Mouse (Mus musculus) neural tube, embryonic 14.5 days (tissue): ENCODE measurements around the gene Gm15217. TPM values are rescaled to one million over a fixed set of nuclear protein-coding genes. Genes with fewer than 3 reads are reported as not detected.

Source experiments
- ATAC-seq: fragments of 200-750 bp; cut with Nextera tagmentation; 2 replicates; pipeline ENCODE4 v1.8.0; 2017; ENCODE audit warnings: low read depth, mild to moderate bottlenecking, moderate TSS enrichment, moderate library complexity
- H3K27ac ChIP-seq: fragments of 300-500 bp; sonication (generic); 2 replicates; pipeline ENCODE4 v1.5.1; 2014; ENCODE audit warnings: low read depth, mild to moderate bottlenecking, control low read depth, low read length, moderate library complexity, mixed read lengths
- H3K27me3 ChIP-seq: fragments of 300-500 bp; sonication (generic); 2 replicates; pipeline ENCODE4 v1.6.1; 2014; ENCODE audit warnings: low read length; ENCODE audit not compliant: control insufficient read depth, insufficient read depth
- H3K36me3 ChIP-seq: fragments of 300-500 bp; sonication (generic); 2 replicates; pipeline ENCODE4 v1.6.1; 2014; ENCODE audit warnings: low read length, mixed read lengths; ENCODE audit not compliant: control insufficient read depth, insufficient read depth
- H3K4me1 ChIP-seq: fragments of 300-500 bp; sonication (generic); 2 replicates; pipeline ENCODE4 v1.6.1; 2014; ENCODE audit warnings: low read length; ENCODE audit not compliant: control insufficient read depth, insufficient read depth
- H3K4me2 ChIP-seq: fragments of 300-500 bp; sonication (generic); 2 replicates; pipeline ENCODE4 v1.6.1; 2014; ENCODE audit warnings: mild to moderate bottlenecking, low read depth, low read length, control low read depth
- H3K4me3 ChIP-seq: fragments of 300-500 bp; sonication (generic); 2 replicates; pipeline ENCODE4 v1.5.1; 2014; ENCODE audit warnings: low read depth, low read length, control low read depth, mixed read lengths
- H3K9ac ChIP-seq: fragments of 300-500 bp; sonication (generic); replicated peaks from 2 replicates; pipeline ENCODE4 v1.6.1; 2014; ENCODE audit warnings: low read depth, mild to moderate bottlenecking, control low read depth, low read length, mixed read lengths
- H3K9me3 ChIP-seq: fragments of 300-500 bp; sonication (generic); 2 replicates; pipeline ENCODE4 v1.6.1; 2016; ENCODE audit warnings: low read length; ENCODE audit not compliant: control insufficient read depth
- WGBS: fragments of 180-500 bp; shearing (Covaris S2); extraction: QIAGEN DNeasy Blood & Tissue Kit; methylation state at CpG from one replicate; pipeline ENCODE4 v1.1.7; 2014; 5-methylcytosine and 5-hydroxymethylcytosine counted together
- polyA plus RNA-seq: library from polyadenylated mRNA; unstranded; fragments of >200 nt; fragmentation: Nextera tagmentation; extraction: Ambion mirVana; gene quantifications from 2 replicates; pipeline ENCODE4 v1.2.1, GENCODE M21; 2014

Gm15217 gene
- polyA plus RNA-seq = not detected in 2 replicates

DNA sequence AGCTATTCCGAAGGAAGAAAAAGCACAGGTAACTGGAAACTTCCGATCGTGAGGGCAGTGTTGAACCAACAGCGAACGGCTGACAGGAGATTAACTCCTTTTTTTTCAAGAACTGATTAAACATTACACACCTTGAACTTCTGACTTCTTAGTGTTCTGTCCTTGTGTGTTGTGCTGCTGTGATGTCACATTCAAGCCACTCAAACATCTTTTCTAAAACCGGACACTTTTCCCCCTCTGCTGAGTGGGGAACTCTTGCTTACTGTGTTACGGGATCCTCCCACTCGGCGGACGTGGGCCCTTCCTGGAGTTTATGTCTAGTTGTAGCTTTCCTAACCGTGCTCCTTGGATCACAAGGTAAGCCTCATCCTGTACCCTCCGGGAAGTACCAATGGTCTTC, at the start of gene Gm15217:
Gene Gm15217 (plus strand): TSS at position 130 of the 400 bp plus-strand sequence.
- Histone ChIP-seq H3K4me1 (peaks cover 6% of the 10 kb centered on the region; the same call in 1 of the 2 replicates), H3K4me2 (peak within 1 kb of the TSS; percentile 56), H3K36me3 (no peaks in the 10 kb centered on the region), H3K9me3 (no peaks in the 10 kb centered on the region), H3K9ac (0 out of 2 replicates have a peak within 1 kb of the TSS, but pooled peaks have one; percentile 16), H3K27me3 (peaks cover 27% of the 10 kb centered on the region), H3K4me3 (peak within 1 kb of the TSS; percentile 24), H3K27ac (no peak within 1 kb of the TSS)
- 91% methylated on average over 12 of the region's 12 CpGs for WGBS
- no peak for ATAC-seq

DNA sequence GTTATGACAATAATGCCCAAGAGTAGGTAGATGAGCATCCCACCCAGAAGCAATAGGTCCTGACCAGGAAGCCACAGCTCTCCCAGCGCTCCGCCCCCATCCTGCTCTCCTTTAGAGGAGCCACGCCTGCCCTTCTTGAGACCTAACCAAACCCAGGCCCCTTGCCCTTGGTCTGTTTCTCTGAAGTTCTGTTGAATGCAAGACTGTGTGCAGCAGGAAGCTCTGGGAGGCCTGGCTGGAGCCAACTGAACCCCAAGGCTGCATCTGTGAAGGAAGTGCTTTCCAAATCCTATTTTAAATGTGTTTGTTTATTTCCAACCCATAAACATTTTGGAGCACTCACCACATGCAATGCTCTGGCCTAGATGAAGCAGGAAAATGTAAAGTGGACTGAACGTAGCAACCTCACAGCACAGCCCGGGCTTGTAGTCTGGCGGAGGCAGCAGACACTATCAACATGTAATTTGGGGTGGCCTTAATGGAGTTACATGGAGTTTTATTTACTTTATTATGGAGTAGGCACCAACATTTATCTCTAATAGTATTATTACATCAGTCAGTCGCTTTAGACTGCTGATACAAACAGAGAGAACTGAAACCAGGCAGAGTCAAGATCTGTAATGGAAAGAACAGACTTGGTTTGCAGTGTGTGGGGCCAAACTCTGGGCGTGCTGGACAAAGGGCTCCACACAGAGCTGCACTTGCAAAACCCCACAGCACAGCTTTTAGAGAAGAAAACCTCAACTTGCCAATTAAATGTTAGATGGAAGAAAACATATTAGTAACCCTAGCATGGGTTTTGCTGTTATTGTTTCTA, 45.6 kb upstream of the Gm15217 start:
- no peak overlapping the region for H3K9ac ChIP-seq
- WGBS = 85% methylated on average over 8 of the region's 8 CpGs

DNA sequence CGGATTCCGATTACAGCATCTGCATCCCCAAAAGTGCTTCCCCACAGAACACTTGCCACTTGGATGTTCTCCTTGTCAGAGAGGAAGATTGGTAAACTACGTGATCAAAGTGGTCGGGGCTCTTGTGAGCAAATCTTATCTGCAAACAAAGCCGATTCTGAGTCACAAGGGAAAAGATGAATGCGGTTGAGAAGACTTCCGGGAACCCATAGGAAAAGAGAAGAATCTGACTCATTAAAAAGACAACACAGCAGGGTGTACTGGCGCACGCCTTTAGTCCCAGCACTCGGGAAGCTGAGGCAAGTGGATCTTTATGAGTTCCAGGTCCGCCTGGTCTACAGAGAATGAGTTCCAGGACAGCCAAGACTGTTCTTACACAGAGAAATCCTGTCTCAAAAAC, 40.4 kb upstream of the Gm15217 start:
- Histone ChIP-seq H3K4me2 (no peak overlapping the region), H3K4me3 (no peak overlapping the region)

More for the DNA sequence above, 45.6 kb upstream of the Gm15217 start:
- Histone ChIP-seq H3K36me3 (no peaks in the 10 kb centered on the region), H3K4me3 (no peak overlapping the region), H3K27me3 (no peaks in the 10 kb centered on the region), H3K4me2 (no peak overlapping the region), H3K9me3 (no peaks in the 10 kb centered on the region), H3K27ac (no peak overlapping the region), H3K4me1 (no peaks in the 10 kb centered on the region)
- no peak for ATAC-seq

DNA sequence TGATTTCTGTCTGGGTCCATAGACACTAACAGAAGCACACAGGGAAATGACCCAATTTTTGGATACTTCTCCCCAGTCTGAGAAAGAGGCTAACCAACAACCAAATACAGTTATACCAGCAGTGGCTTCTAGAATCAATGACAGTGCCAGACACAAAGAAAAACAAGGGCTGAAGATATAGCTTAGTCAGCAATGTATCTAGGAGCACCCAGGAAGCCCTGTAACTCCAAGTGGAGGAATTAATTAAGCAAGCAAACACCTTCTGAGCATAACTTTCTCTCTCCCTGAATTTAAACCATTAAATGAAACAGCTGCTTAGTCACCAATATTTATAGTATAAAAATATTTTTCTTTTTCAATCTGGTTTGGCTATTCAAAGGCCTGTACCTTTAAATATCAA, 34.5 kb upstream of the Gm15217 start:
- Histone ChIP-seq H3K9me3 (no peaks in the 10 kb centered on the region), H3K4me1 (no peaks in the 10 kb centered on the region), H3K9ac (no peak overlapping the region), H3K27ac (no peak overlapping the region), H3K36me3 (no peaks in the 10 kb centered on the region), H3K4me3 (no peak overlapping the region), H3K27me3 (no peaks in the 10 kb centered on the region), H3K4me2 (no peak overlapping the region)
- ATAC-seq = no peak

More for the DNA sequence above, 40.4 kb upstream of the Gm15217 start:
- Histone ChIP-seq H3K27me3 (no peaks in the 10 kb centered on the region), H3K36me3 (no peaks in the 10 kb centered on the region), H3K9ac (no peak overlapping the region), H3K4me1 (no peaks in the 10 kb centered on the region), H3K27ac (no peak overlapping the region), H3K9me3 (no peaks in the 10 kb centered on the region)
- no peak for ATAC-seq
- WGBS = 86% methylated on average over 11 of the region's 11 CpGs

DNA sequence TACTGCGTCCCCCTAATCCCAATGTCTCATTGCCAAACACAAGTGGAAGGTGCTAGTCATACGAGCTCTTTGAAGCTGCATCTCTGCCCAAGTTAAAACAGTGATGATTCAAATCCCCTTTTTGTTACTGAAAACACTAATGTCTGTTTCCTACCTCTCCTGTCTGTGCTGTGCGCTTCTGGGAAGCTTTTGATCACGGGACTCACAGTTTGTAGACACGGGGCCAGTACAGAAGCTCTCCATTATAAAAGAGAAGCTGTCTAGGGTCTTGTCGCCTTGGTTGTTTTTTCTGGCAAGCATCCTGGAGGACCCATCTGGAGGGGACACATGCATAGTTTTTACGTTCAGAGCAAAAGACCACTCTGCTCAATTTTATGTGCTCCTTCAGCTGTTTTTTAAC, 21.9 kb upstream of the Gm15217 start:
- H3K4me2 ChIP-seq = no peak overlapping the region
- no peaks in the 10 kb centered on the region for H3K36me3 ChIP-seq
- no peak overlapping the region for H3K27ac ChIP-seq
- H3K4me3 ChIP-seq = no peak overlapping the region
- no peaks in the 10 kb centered on the region for H3K27me3 ChIP-seq
- no peak for ATAC-seq
- no peak overlapping the region for H3K9ac ChIP-seq
- no peaks in the 10 kb centered on the region for H3K4me1 ChIP-seq
- no peaks in the 10 kb centered on the region for H3K9me3 ChIP-seq
- WGBS = 76% methylated on average over 7 of the region's 7 CpGs

DNA sequence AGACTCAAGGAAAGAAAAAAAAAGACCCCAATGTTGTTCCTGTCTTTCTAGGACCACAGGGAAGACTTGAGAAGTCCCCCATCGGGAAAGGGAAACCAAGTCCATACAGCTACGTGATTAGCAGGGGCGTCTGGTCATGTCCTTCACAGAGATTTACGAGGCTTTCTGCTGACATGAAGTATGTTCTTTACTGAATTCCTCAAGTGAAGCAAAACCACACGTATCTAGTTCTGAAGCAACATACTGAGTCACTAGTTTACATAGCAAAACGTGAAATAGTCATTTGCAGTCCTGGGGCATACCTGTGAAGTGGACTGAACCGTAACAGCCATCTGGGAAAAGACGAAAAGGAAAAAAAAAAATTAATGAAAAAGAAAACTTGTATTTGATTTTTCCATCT, 21.5 kb upstream of the Gm15217 start:
- WGBS = 78% methylated on average over 8 of the region's 8 CpGs
- Histone ChIP-seq H3K4me2 (no peak overlapping the region), H3K27ac (no peak overlapping the region)

DNA sequence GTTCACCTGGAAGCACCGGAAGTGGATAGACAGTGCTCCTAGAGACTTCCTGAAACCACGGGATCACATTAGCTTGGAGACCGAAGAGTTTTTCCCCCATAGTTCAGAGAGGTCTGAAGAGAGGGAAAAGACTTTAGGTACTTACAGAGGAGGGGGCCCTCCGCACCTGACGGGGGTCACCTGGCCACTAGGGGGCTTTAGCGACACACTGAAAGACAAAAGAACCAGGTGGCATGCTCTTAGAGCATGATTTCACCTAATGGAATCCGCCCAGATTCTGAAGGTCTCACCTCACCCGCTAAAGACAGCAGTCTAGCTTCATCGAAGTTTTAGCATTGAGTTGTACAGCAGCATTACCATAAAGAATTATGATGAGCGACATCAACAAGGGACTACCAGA, 16.0 kb upstream of the Gm15217 start:
- no peaks in the 10 kb centered on the region for H3K9me3 ChIP-seq
- H3K4me3 ChIP-seq = no peak overlapping the region
- H3K4me1 ChIP-seq = no peaks in the 10 kb centered on the region
- 42% methylated on average over 10 of the region's 10 CpGs for WGBS
- ATAC-seq = no peak
- H3K9ac ChIP-seq = no peak overlapping the region
- no peaks in the 10 kb centered on the region for H3K36me3 ChIP-seq
- no peak overlapping the region for H3K4me2 ChIP-seq
- no peak overlapping the region for H3K27ac ChIP-seq
- no peaks in the 10 kb centered on the region for H3K27me3 ChIP-seq

More for the DNA sequence above, 21.5 kb upstream of the Gm15217 start:
- H3K27me3 ChIP-seq = no peaks in the 10 kb centered on the region
- no peak overlapping the region for H3K9ac ChIP-seq
- H3K9me3 ChIP-seq = no peaks in the 10 kb centered on the region
- no peak for ATAC-seq
- H3K4me1 ChIP-seq = no peaks in the 10 kb centered on the region
- no peaks in the 10 kb centered on the region for H3K36me3 ChIP-seq
- no peak overlapping the region for H3K4me3 ChIP-seq

DNA sequence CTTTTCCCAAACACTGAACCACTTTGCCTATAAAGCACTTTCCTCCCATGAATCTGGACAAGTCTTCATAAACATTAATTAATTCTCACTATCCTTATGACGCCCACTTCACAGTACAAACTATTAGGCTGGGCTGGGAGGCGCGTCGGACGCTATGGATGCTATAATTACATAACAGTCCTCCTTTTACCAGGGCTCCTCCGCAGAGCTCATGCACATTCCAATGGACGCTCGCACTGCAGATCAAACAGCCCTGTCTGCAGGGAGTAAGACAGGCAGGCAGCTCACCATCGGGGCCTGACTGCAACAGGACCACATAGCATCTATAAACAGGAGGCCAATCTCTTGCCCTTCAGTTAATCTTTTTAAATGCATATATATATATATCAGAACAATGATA, 6.8 kb upstream of the Gm15217 start:
- Histone ChIP-seq H3K36me3 (no peaks in the 10 kb centered on the region), H3K4me2 (no peak overlapping the region), H3K4me3 (no peak overlapping the region), H3K27ac (no peak overlapping the region), H3K9ac (no peak overlapping the region), H3K9me3 (no peaks in the 10 kb centered on the region), H3K27me3 (no peaks in the 10 kb centered on the region), H3K4me1 (no peaks in the 10 kb centered on the region)
- 27% methylated on average over 9 of the region's 9 CpGs for WGBS
- ATAC-seq = no peak

DNA sequence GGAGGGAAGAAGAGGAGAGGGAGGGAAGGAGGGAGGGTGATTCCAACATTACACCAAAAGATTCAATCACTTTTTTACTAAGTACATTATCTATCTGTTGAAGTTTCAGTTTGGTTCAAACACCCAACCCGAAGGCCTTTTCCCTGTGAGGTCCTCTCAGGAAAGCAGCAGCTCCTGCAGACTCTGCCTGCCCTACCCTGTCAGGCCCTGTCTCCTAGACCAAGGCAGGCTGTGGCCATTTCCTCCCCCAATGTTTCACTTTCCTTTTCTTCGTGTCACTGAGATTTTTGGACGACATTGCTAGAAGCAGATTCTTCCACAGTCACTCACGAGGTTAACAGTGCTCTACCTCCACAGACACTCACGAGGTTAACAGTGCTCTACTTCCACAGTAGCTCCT, 3.4 kb upstream of the Gm15217 start:
- H3K4me2 ChIP-seq = no peak overlapping the region
- 79% methylated on average over 5 of the region's 5 CpGs for WGBS
- H3K4me1 ChIP-seq = peaks cover 6% of the 10 kb centered on the region; the same call in 1 of the 2 replicates
- H3K36me3 ChIP-seq = no peaks in the 10 kb centered on the region
- H3K27ac ChIP-seq = no peak overlapping the region
- H3K4me3 ChIP-seq = no peak overlapping the region
- ATAC-seq = no peak
- H3K27me3 ChIP-seq = peaks cover 11% of the 10 kb centered on the region; the same call in 1 of the 2 replicates
- H3K9ac ChIP-seq = no peak overlapping the region
- H3K9me3 ChIP-seq = no peaks in the 10 kb centered on the region
